Mouse (Mus musculus) bone marrow macrophage, adult 2 months (primary cell): ENCODE data around the gene Lrrc8d.

ENCODE experiments used
- CTCF ChIP-seq: IDR thresholded peaks from 2 replicates; pipeline ENCODE4 v1.5.1; 2012; ENCODE audit warnings: low read depth, mild to moderate bottlenecking, low read length, moderate library complexity
- POLR2A ChIP-seq: IDR thresholded peaks from 2 replicates; pipeline ENCODE4 v1.6.1; 2012; ENCODE audit warnings: mild to moderate bottlenecking, low read depth, low read length, borderline replicate concordance

GRCm38 (mm10) chr5:105779331-105779730 is 79.6 kb downstream of the Lrrc8d start:
- TF ChIP-seq CTCF, result no peak
- no peak for TF ChIP-seq POLR2A
